In genomic region chr6:17211346-17211745, GRCm38 (mm10) we compare ENCODE assay signal across 15 mouse cellular contexts.
DNase-seq lines count a peak whose midpoint lies in the region; ATAC-seq and TF ChIP-seq lines count a peak whose summit lies in the region.
"Had no signal": no experiment of that assay in that cellular context is flagged by ENCODE, and none has a peak within 500 bp of the region (broad histone marks: within the 10 kb centered on the region; RNA-seq: fewer than 3 reads in every experiment).

No protein-coding gene starts in this region.

- no peak overlapping the region for H3ac ChIP-seq in myocyte (ENCODE audit: control insufficient read depth, insufficient read length)

- H3K36me3 ChIP-seq in limb, embryonic 14.5 days (ENCODE audit: control insufficient read depth, insufficient read depth, low read length): no peaks in the 10 kb centered on the region
- H3K36me3 ChIP-seq in limb, embryonic 10.5 days: no peaks in the 10 kb centered on the region
- H3K36me3 ChIP-seq in myocyte (ENCODE audit: control insufficient read depth, insufficient read depth): no peaks in the 10 kb centered on the region
- H3K36me3 ChIP-seq: liver, embryonic 12.5 days; midbrain, embryonic 12.5 days; stomach, embryonic 15.5 days had no signal

- H3K9me3 ChIP-seq in limb, embryonic 14.5 days (ENCODE audit: control insufficient read depth, low read length): no peaks in the 10 kb centered on the region
- no peaks in the 10 kb centered on the region for H3K9me3 ChIP-seq in limb, embryonic 10.5 days (replicated peaks)
- H3K9me3 ChIP-seq: liver, embryonic 12.5 days; midbrain, embryonic 12.5 days; stomach, embryonic 15.5 days had no signal

- no peak for ATAC-seq in limb, embryonic 14.5 days (ENCODE audit: low FRiP score, low read depth)
- ATAC-seq: liver, embryonic 12.5 days had no signal

- 60% methylated on average over 5 of the region's 5 CpGs for WGBS in limb, embryonic 14.5 days
- WGBS in limb, embryonic 10.5 days: 80% methylated on average over 5 of the region's 5 CpGs

- no peak for TF ChIP-seq POLR2A in limb, embryonic 14.5 days (IDR thresholded peaks at IDR 0.05; ENCODE audit: borderline replicate concordance, extremely low read depth, insufficient read depth, insufficient read length)
- no peak for TF ChIP-seq POLR2A in brain, embryonic 14.5 days (IDR thresholded peaks at IDR 0.05; ENCODE audit: borderline replicate concordance, extremely low read depth, insufficient read depth, insufficient read length, poor library complexity, severe bottlenecking)
- TF ChIP-seq POLR2A in myocyte (IDR thresholded peaks at IDR 0.05; ENCODE audit: insufficient read length, low read depth): no peak

- H3K4me3 ChIP-seq in limb, embryonic 14.5 days (replicated peaks; ENCODE audit: low read length): no peak overlapping the region
- no peak overlapping the region for H3K4me3 ChIP-seq in limb, embryonic 10.5 days
- H3K4me3 ChIP-seq in myocyte: no peak overlapping the region
- H3K4me3 ChIP-seq: liver, embryonic 12.5 days; midbrain, embryonic 12.5 days; stomach, embryonic 15.5 days had no signal

- no peak overlapping the region for H3K27ac ChIP-seq in limb, embryonic 14.5 days (replicated peaks; ENCODE audit: low read depth, low read length)
- H3K27ac ChIP-seq in limb, embryonic 10.5 days: no peak overlapping the region
- H3K27ac ChIP-seq: liver, embryonic 12.5 days; midbrain, embryonic 12.5 days; stomach, embryonic 15.5 days had no signal

- peak; percentile 9 to 36 for DNase-seq in frontal cortex, postnatal 36 days (ENCODE audit: low spot score in 2 of 2)
- DNase-seq in frontal cortex, postnatal 25 days (ENCODE audit: low spot score in 2 of 2): no peak
- DNase-seq in limb, embryonic 14.5 days (ENCODE audit: low spot score): peak; percentile 27
- no peak for DNase-seq in limb, embryonic 10.5 days (ENCODE audit: low spot score)
- DNase-seq in brain, embryonic 14.5 days (ENCODE audit: low read depth): peak; percentile 41
- no peak for DNase-seq in cerebellum, adult 8-10 months
- no peak for DNase-seq in thymus, postnatal 36 days
- DNase-seq: cerebellum, adult 9-11 months; heart, adult 11 months; heart, postnatal 4 days; kidney, adult 11 months had no signal

- H3K4me2 ChIP-seq in limb, embryonic 14.5 days (replicated peaks; ENCODE audit: low read depth, low read length, severe bottlenecking): no peak overlapping the region
- peak overlapping the region; percentile 48 for H3K4me2 ChIP-seq in myocyte (ENCODE audit: low read depth)
- H3K4me2 ChIP-seq: liver, embryonic 12.5 days; midbrain, embryonic 12.5 days; stomach, embryonic 15.5 days had no signal

- TF ChIP-seq CTCF in brain, embryonic 14.5 days (IDR thresholded peaks at IDR 0.05; ENCODE audit: borderline replicate concordance, extremely low read depth, insufficient read depth, insufficient read length): no peak

- no peaks in the 10 kb centered on the region for H3K79me2 ChIP-seq in myocyte (ENCODE audit: control insufficient read depth, insufficient read depth)

- no peak overlapping the region for H3K9ac ChIP-seq in limb, embryonic 14.5 days (ENCODE audit: low read depth, low read length, severe bottlenecking)
- H3K9ac ChIP-seq: liver, embryonic 12.5 days; midbrain, embryonic 12.5 days; stomach, embryonic 15.5 days had no signal

- H3K4me1 ChIP-seq in limb, embryonic 14.5 days (ENCODE audit: control insufficient read depth, insufficient read depth, low read length): peaks cover 2% of the 10 kb centered on the region; the same call in 1 of the 2 replicates
- H3K4me1 ChIP-seq in limb, embryonic 10.5 days: no peaks in the 10 kb centered on the region
- H3K4me1 ChIP-seq: liver, embryonic 12.5 days; midbrain, embryonic 12.5 days; stomach, embryonic 15.5 days had no signal

- H3K27me3 ChIP-seq in limb, embryonic 14.5 days (ENCODE audit: control insufficient read depth, insufficient read depth, low read length): no peaks in the 10 kb centered on the region
- H3K27me3 ChIP-seq in limb, embryonic 10.5 days (ENCODE audit: low read depth, poor library complexity, severe bottlenecking): no peaks in the 10 kb centered on the region
- H3K27me3 ChIP-seq in myocyte (ENCODE audit: control insufficient read depth, insufficient read depth, insufficient read length): no peaks in the 10 kb centered on the region
- H3K27me3 ChIP-seq: liver, embryonic 12.5 days; midbrain, embryonic 12.5 days; stomach, embryonic 15.5 days had no signal

TF ChIP-seq in myocyte, 11 proteins besides CTCF, POLR2A, EP300 and RAD21:
- TF ChIP-seq CEBPB (IDR thresholded peaks at IDR 0.05; ENCODE audit: insufficient read depth, poor library complexity, severe bottlenecking): peak; percentile 26; the same call in 1 of the 2 replicates
- TF ChIP-seq E2F4 (IDR thresholded peaks at IDR 0.05; ENCODE audit: insufficient read depth): no peak
- TF ChIP-seq REST (IDR thresholded peaks at IDR 0.05; ENCODE audit: insufficient read depth, insufficient read length): no peak
- TF ChIP-seq POLR2AphosphoS2 (IDR thresholded peaks at IDR 0.05; ENCODE audit: insufficient read length, low read depth): no peak

Comparison
In these comparisons a context has a peak if more than half of its experiments do, and no peak if none do; other contexts are left out.
1. DNase-seq: peak in frontal cortex, postnatal 36 days (2 of 2), limb, embryonic 14.5 days (single experiment) and brain, embryonic 14.5 days (single experiment); none in frontal cortex, postnatal 25 days (0 of 2), limb, embryonic 10.5 days (single experiment), cerebellum, adult 8-10 months (single experiment) and thymus, postnatal 36 days (0 of 2).